Mouse (Mus musculus) right cerebral cortex, postnatal 4 days (tissue): ENCODE data around the gene Galc.
"Not testable (repeated sequence)": the region's sequence is repeated elsewhere in the genome, so short reads cannot be mapped to it uniquely, and the experiment has no call there.

Experiments
- DNase-seq: peaks from one replicate; pipeline ENCODE4 v3.0.0-alpha.2; 2022

The Galc gene

GRCm38 (mm10) chr12:98252417-98252816, 6.8 kb downstream of the Galc start:
- DNase-seq, result no peak

- DNase-seq, result no peak
Observed at GRCm38 (mm10) chr12:98250327-98250726, 8.9 kb downstream of the Galc start.

GRCm38 (mm10) chr12:98249671-98250070, 9.6 kb downstream of the Galc start:
- DNase-seq, result no peak

GRCm38 (mm10) chr12:98246835-98247234, 12.4 kb downstream of the Galc start:
- no peak for DNase-seq

GRCm38 (mm10) chr12:98244865-98245264, 14.4 kb downstream of the Galc start:
- no peak for DNase-seq

- DNase-seq, result no peak
Observed at GRCm38 (mm10) chr12:98244161-98244560, 15.1 kb downstream of the Galc start.

- not testable (repeated sequence) for DNase-seq
Observed at GRCm38 (mm10) chr12:98238478-98238877, 20.8 kb downstream of the Galc start.

- DNase-seq, result no peak
Observed at GRCm38 (mm10) chr12:98227037-98227436, 32.2 kb downstream of the Galc start.

- no peak for DNase-seq
Observed at GRCm38 (mm10) chr12:98223286-98223685, 36.0 kb downstream of the Galc start.

GRCm38 (mm10) chr12:98216432-98216831, 42.8 kb downstream of the Galc start:
- no peak for DNase-seq

GRCm38 (mm10) chr12:98215512-98215911, 43.7 kb downstream of the Galc start:
- no peak for DNase-seq

- no peak for DNase-seq
Observed at GRCm38 (mm10) chr12:98214191-98214590, 45.1 kb downstream of the Galc start.

GRCm38 (mm10) chr12:98213791-98214190, 45.5 kb downstream of the Galc start:
- DNase-seq, result no peak

GRCm38 (mm10) chr12:98213332-98213731, 45.9 kb downstream of the Galc start:
- DNase-seq, result no peak

- DNase-seq, result no peak
Observed at GRCm38 (mm10) chr12:98212457-98213175, 46.6 kb downstream of the Galc start.

- no peak for DNase-seq
Observed at GRCm38 (mm10) chr12:98210495-98210894, 48.8 kb downstream of the Galc start.

- no peak for DNase-seq
Observed at GRCm38 (mm10) chr12:98208104-98208503, 51.2 kb downstream of the Galc start.

- no peak for DNase-seq
Observed at GRCm38 (mm10) chr12:98205450-98206051, 53.7 kb downstream of the Galc start.

GRCm38 (mm10) chr12:98197401-98197800, 61.9 kb downstream of the Galc start:
- no peak for DNase-seq

GRCm38 (mm10) chr12:98190201-98190600, 69.1 kb downstream of the Galc start:
- no peak for DNase-seq

GRCm38 (mm10) chr12:98189096-98189495, 70.2 kb downstream of the Galc start:
- no peak for DNase-seq

- no peak for DNase-seq
Observed at GRCm38 (mm10) chr12:98187186-98187899, 71.9 kb downstream of the Galc start.

GRCm38 (mm10) chr12:98181729-98182128, 77.5 kb downstream of the Galc start:
- DNase-seq, result peak; percentile 37

GRCm38 (mm10) chr12:98180807-98181206, 78.5 kb downstream of the Galc start:
- no peak for DNase-seq
